Mouse (Mus musculus) kidney, adult 2 months (tissue): Measurements from ENCODE around the gene Pnpla7.
A peak's percentile ranks its signal among the peaks of the same experiment; 100 is the strongest.

ENCODE experiments used
- CTCF ChIP-seq: fragments of 200-500 bp; conservative IDR thresholded peaks from 2 replicates; pipeline ENCODE4 v1.5.1; 2011; ENCODE audit warnings: low read depth, mild to moderate bottlenecking, control low read depth, low read length, moderate library complexity, mixed read lengths; ENCODE audit not compliant: insufficient read depth, insufficient read length
- POLR2A ChIP-seq: fragments of 200-500 bp; IDR thresholded peaks from one replicate; pipeline ENCODE4 v1.6.1; 2011; ENCODE audit warnings: low read depth, low read length, control low read depth

- TF ChIP-seq CTCF (no peak), POLR2A (peak; percentile 66)
Observed at GRCm38 (mm10) chr2:24974906-24975703, 728 bp upstream of the Pnpla7 start, which contains the start of gene Mrpl41.
